In the genomic region with DNA sequence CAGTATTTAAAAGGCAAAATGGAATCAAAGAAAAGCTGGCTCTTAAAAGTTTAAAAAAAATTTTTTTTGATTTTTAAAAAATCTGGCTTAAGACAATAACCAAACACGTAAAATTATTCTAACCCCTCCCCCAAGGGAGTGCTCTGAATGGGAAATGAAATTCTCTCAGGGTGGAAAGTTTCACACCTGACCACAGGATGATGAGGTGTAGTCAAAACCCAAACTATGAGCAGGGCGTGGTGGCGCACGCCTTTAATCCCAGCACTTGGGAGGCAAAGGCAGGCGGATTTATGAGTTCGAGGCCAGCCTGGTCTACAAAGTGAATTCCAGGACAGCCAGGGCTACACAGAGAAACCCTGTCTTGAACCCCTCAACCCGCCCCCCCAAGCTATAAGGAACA, we compare ENCODE assay signal across 7 mouse cellular contexts. TPM values are rescaled to one million over a fixed set of nuclear protein-coding genes. Genes with fewer than 3 reads are reported as not detected.
DNase-seq lines count a peak whose midpoint lies in the region; ATAC-seq and TF ChIP-seq lines count a peak whose summit lies in the region.
"Not testable (repeated sequence)": the region's sequence is repeated elsewhere in the genome, so short reads cannot be mapped to it uniquely, and the experiment has no call there.

No protein-coding gene starts in this region.

- H3K4me2 ChIP-seq in forebrain, embryonic 11.5 days (ENCODE audit: low read depth, low read length, severe bottlenecking): peak overlapping the region; percentile 5; the same call in 1 of the 2 replicates
- peak overlapping the region; percentile 73 for H3K4me2 ChIP-seq in heart, embryonic 13.5 days
- H3K4me2 ChIP-seq in limb, embryonic 12.5 days: peak overlapping the region; percentile 76
- H3K4me2 ChIP-seq in lung, embryonic 15.5 days: peak overlapping the region; percentile 70
- H3K4me2 ChIP-seq in neural tube, embryonic 12.5 days (replicated peaks): peak overlapping the region; percentile 72

- H3K27me3 ChIP-seq in ES-Bruce4 (ENCODE audit: control insufficient read depth, insufficient read depth, low read length, poor library complexity, severe bottlenecking); forebrain, embryonic 11.5 days (ENCODE audit: control insufficient read depth, insufficient read depth, low read length); heart, embryonic 13.5 days (replicated peaks); limb, embryonic 12.5 days; lung, embryonic 15.5 days; neural tube, embryonic 12.5 days (replicated peaks): not testable (repeated sequence)

- ATAC-seq in forebrain, embryonic 11.5 days (replicated peaks; ENCODE audit: low FRiP score); heart, embryonic 13.5 days (ENCODE audit: extremely low read depth, insufficient number of reproducible peaks, low FRiP score, low TSS enrichment); limb, embryonic 12.5 days (ENCODE audit: insufficient number of reproducible peaks, insufficient read depth, low FRiP score, low TSS enrichment, low read depth); lung, embryonic 15.5 days (ENCODE audit: borderline replicate concordance, extremely low read depth, low FRiP score, low TSS enrichment); neural tube, embryonic 12.5 days (ENCODE audit: low FRiP score, low read depth): not testable (repeated sequence)

- 93% methylated on average over 7 of the region's 7 CpGs for WGBS in forebrain, embryonic 11.5 days
- 86% methylated on average over 7 of the region's 7 CpGs for WGBS in heart, embryonic 13.5 days
- WGBS in limb, embryonic 12.5 days: 81% methylated on average over 7 of the region's 7 CpGs
- WGBS in lung, embryonic 15.5 days: 78% methylated on average over 7 of the region's 7 CpGs
- 88% methylated on average over 7 of the region's 7 CpGs for WGBS in neural tube, embryonic 12.5 days

- H3K36me3 ChIP-seq in ES-Bruce4 (ENCODE audit: control insufficient read depth, insufficient read depth, low read length, poor library complexity, severe bottlenecking): peaks cover 52% of the 10 kb centered on the region
- H3K36me3 ChIP-seq in forebrain, embryonic 11.5 days (ENCODE audit: control insufficient read depth, insufficient read depth, low read length): peaks cover 32% of the 10 kb centered on the region
- peaks cover 51% of the 10 kb centered on the region for H3K36me3 ChIP-seq in heart, embryonic 13.5 days
- H3K36me3 ChIP-seq in limb, embryonic 12.5 days: peaks cover 48% of the 10 kb centered on the region
- peaks cover 48% of the 10 kb centered on the region for H3K36me3 ChIP-seq in lung, embryonic 15.5 days
- peaks cover 46% of the 10 kb centered on the region for H3K36me3 ChIP-seq in neural tube, embryonic 12.5 days

- H3K4me3 ChIP-seq in ES-Bruce4 (ENCODE audit: low read depth, low read length); neural tube, embryonic 12.5 days: not testable (repeated sequence)
- peak overlapping the region; percentile 94; the same call in 1 of the 2 replicates for H3K4me3 ChIP-seq in forebrain, embryonic 11.5 days (ENCODE audit: low read depth, low read length)
- H3K4me3 ChIP-seq in heart, embryonic 13.5 days: peak overlapping the region; percentile 100
- peak overlapping the region; percentile 94 for H3K4me3 ChIP-seq in limb, embryonic 12.5 days (replicated peaks)
- H3K4me3 ChIP-seq in lung, embryonic 15.5 days: peak overlapping the region; percentile 95; the same call in 1 of the 2 replicates

- not testable (repeated sequence) for H3K27ac ChIP-seq in ES-Bruce4 (ENCODE audit: insufficient read depth, low read length); forebrain, embryonic 11.5 days (ENCODE audit: low read depth, low read length); heart, embryonic 13.5 days (replicated peaks); limb, embryonic 12.5 days; lung, embryonic 15.5 days; neural tube, embryonic 12.5 days

- not testable (repeated sequence) for H3K9me3 ChIP-seq in ES-Bruce4 (replicated peaks; ENCODE audit: control insufficient read depth, insufficient read depth, low read length, poor library complexity, severe bottlenecking); forebrain, embryonic 11.5 days (ENCODE audit: control insufficient read depth, low read length); heart, embryonic 13.5 days; limb, embryonic 12.5 days; lung, embryonic 15.5 days; neural tube, embryonic 12.5 days

- DNase-seq in forebrain, embryonic 11.5 days (ENCODE audit: low spot score): not testable (repeated sequence)
- peak; percentile 78 for DNase-seq in induced T-regulatory cell, adult 2 months (ENCODE audit: low read depth)

- H3K4me1 ChIP-seq in ES-Bruce4 (ENCODE audit: control insufficient read depth, insufficient read depth, low read length); forebrain, embryonic 11.5 days (replicated peaks; ENCODE audit: control insufficient read depth, insufficient read depth, low read length): not testable (repeated sequence)
- H3K4me1 ChIP-seq in heart, embryonic 13.5 days: peaks cover 47% of the 10 kb centered on the region
- peaks cover 19% of the 10 kb centered on the region for H3K4me1 ChIP-seq in limb, embryonic 12.5 days (replicated peaks)
- H3K4me1 ChIP-seq in lung, embryonic 15.5 days: peaks cover 10% of the 10 kb centered on the region; the same call in 1 of the 2 replicates
- H3K4me1 ChIP-seq in neural tube, embryonic 12.5 days: peaks cover 15% of the 10 kb centered on the region

- not testable (repeated sequence) for TF ChIP-seq EP300 in ES-Bruce4 (IDR thresholded peaks at IDR 0.05; ENCODE audit: insufficient read depth, low read depth, low read length)

- peak overlapping the region; percentile 99 for H3K9ac ChIP-seq in ES-Bruce4 (ENCODE audit: low read depth, poor library complexity, severe bottlenecking)
- H3K9ac ChIP-seq in forebrain, embryonic 11.5 days (ENCODE audit: low read length); lung, embryonic 15.5 days; neural tube, embryonic 12.5 days: not testable (repeated sequence)
- H3K9ac ChIP-seq in heart, embryonic 13.5 days: peak overlapping the region; percentile 100; the same call in 1 of the 2 replicates
- peak overlapping the region; percentile 99; the same call in 1 of the 2 replicates for H3K9ac ChIP-seq in limb, embryonic 12.5 days (replicated peaks)

- TF ChIP-seq CTCF in ES-Bruce4 (IDR thresholded peaks at IDR 0.05; ENCODE audit: low read depth, low read length): not testable (repeated sequence)

- TF ChIP-seq POLR2A in ES-Bruce4 (IDR thresholded peaks at IDR 0.05; ENCODE audit: insufficient read depth, low read length): not testable (repeated sequence)

RNA-seq across cellular contexts. Expression of a gene that starts 1.9 kb away (rescaled TPM):
- 200 and 203 TPM in 2 replicates for polyA plus RNA-seq in ES-Bruce4 (2011; ENCODE audit: insufficient read depth, insufficient read length, low read depth, missing spikeins)
- 461 and 472 TPM in 2 replicates for polyA plus RNA-seq in forebrain, embryonic 11.5 days (2014; fragmentation: Nextera tagmentation; extraction: Ambion mirVana)
- 356 and 358 TPM in 2 replicates for polyA plus RNA-seq in heart, embryonic 13.5 days (2015; fragmentation: Nextera tagmentation; extraction: Ambion mirVana)
- polyA plus RNA-seq in limb, embryonic 12.5 days (2016; fragmentation: Nextera tagmentation; extraction: Ambion mirVana): 610 and 611 TPM in 2 replicates
- 382 and 392 TPM in 2 replicates for polyA plus RNA-seq in lung, embryonic 15.5 days (2015; fragmentation: Nextera tagmentation; extraction: Ambion mirVana)
- polyA plus RNA-seq in neural tube, embryonic 12.5 days (2016; fragmentation: Nextera tagmentation; extraction: Ambion mirVana): 400 and 407 TPM in 2 replicates

Comparison
In these comparisons a context has a peak if more than half of its experiments do, and no peak if none do; other contexts are left out.
1. H3K4me2 ChIP-seq: peak in every context shown above with its lines; median percentile 76 in limb, embryonic 12.5 days; 73 in heart, embryonic 13.5 days; 72 in neural tube, embryonic 12.5 days; 70 in lung, embryonic 15.5 days; 5 in forebrain, embryonic 11.5 days.